Mouse (Mus musculus) urinary bladder, postnatal 14 days (tissue): ENCODE measurements at regions not wholly inside any gene's neighbourhood (a gene's known extent, or its start where the extent isn't known, plus 50 kb on each side); places are given as distances from the start of the nearest gene placed in this dataset.

Source experiments
- DNase-seq: peaks from one replicate; pipeline ENCODE4 v3.0.0; 2021; ENCODE audit warnings: low spot score

DNA sequence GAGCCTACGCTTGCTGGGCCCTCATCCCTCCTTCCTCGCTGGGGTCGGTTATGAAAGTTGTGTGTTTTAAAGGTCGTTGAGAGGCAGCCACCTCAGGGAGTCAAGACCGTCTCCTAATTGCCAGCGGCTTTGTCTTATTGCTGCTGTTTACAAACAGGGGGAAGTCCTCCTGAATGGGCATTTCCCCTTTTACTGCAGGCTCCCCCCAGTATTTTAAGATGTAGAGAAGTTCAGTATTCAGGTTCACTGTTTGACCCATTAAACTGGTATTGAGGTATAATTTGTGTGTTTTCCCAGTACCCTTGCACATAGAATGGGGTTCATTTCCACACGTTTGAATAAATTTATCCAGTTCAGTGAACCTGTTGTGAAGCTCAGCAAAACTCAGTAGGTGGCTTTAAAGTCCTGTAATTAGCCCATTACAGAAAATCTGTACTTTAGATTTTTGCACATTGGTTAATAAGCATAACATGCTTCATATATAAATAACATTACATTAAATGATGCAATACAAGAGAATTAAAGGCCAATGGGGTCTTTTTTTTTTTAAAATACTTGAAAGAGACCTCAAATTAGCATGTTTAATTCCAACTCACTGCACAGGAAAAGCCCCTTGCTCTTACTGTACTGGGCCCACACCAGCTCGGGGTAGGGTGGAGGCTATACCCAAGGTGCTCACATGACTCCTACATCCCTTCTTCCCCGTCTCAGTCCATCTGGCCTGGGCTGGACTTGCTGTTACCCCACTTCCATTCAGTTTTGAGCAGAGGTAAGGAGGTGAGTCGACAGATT is 63.7 kb downstream of the Nkx2-1 start:
- no peak for DNase-seq

DNA sequence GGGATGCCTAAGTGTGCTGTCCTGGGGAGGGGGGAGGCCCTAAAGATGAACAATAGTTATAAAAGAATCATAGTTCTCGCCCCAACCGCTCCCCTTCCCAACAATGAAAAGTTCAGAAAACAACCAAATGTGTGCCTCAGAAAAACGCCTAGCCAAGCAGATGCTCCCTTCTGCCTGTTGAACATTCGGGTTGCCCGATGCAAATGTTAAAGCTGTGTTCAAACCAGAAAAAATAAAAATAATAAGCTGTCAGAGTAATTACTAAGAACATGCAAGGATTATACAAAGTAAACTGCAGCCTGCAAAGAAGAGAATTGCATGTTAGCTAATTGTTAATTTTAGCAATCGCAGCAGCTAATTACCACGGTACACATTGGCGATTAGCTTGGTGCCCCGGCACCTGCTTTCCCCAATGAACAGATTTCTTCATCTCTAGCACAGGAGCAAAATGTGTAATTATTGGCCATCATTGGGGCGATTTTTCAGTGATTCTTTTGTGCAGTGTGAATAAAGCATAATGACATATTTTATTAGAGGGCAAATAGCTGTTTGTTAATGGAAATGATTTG is 65.7 kb downstream of the Nkx2-1 start:
- DNase-seq, result no peak

DNA sequence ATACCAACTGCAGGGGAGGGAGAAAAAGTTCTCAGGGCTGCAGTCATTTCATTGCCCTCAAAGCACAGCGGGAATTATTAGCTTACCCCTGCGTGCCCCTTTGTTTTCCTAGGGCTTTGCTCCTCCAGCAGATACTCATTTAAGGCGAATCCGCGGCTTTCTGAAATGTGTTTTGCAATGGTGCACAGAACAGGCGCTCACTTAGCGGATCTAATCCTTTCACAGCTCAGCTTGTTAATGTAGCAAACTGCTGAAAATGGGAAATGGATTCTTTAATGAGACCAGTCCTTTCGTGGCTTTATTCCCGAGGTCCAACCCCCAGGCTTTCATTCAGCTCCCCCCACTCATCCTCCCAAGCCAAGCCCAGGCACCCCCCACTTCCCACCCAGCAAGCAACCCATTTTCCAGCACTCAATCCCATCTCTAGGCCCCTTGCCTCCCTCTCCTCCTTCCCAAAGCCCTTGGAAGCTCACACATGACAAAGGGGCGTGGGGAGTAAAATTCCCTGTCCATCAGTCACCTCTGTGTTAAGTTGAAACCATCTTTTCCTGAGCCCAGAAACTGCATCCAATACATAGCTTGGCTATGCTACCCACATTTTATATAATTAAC is 77.1 kb downstream of the Nkx2-1 start:
- DNase-seq, result no peak

DNA sequence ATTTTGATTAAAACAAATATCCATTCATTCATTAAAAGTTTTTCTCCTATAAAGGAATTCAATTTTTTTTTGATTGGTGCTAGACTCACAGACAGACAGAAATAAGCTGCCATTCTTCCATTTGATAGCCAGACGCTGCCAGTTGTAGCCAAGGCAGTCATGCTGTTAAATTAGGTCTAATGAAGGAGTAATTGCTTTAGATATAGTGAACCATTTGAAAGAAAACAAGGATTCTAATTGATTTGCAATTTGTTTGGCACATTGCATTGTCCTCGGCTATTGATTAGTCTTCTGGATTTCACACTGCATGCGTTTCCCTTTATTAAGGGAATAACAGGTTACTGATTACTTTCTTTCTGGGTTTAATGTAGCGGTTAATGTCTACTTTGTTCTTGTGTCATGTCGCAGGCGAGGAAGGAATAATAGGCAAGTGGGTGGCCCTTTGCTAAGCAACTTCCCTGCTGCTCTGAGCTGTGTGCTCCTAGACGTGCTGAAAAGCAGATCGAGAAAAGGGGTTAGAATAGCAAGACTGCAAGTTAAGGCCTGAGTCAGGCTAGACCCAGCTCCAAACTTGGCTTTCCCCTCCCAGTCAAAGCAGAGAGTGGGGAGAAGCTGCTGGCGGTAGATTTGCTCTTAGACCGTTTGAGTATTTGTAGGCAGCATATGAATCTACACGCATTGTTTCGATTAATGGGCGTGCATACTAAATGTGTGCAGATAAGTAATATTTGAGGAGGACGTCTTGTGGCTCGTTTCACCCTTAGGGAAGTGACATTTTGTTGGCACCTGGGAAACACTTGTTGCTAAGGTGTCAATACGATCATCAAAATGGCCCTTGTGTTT is 77.8 kb downstream of the Nkx2-1 start:
- no peak for DNase-seq

DNA sequence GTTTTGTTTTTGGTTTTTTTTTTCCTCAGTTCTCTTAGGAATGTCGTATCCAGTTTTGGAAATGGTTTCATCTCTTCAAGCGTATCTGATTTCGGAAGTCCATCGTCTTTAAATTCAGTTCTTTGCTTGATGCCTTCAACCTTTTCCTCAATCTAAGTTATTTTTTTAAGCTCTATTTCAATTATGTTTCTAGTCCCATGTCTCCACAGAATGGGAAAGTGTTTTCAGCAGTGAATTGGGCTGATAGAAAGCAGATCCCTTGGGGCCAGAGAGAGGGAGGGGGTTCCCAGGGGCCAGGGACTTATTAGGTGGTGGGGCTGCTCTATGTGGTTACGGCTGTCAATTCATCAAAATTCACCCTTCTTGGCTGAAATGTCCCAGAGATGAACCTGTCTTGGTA is 78.8 kb downstream of the Nkx2-1 start:
- no peak for DNase-seq

DNA sequence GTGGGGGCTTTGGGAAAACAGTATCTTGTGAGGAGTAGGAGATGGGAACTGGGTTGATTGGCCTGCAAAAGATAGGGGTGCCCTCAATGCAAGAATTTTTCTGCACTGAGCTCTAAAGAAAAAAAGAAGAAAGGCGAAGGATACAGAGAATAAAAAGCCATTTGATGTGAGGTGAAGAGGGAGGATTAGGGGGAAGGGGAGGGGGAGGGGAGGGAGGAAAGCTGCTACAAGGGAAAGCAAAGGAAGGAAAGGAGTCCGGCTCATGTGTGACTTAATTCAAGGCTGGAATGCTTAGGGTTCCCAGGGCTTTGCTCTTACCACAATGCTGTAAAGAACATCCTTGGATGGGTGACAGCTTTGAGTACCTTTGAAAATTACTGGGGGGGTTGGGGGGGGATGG is 79.4 kb downstream of the Nkx2-1 start:
- DNase-seq, result no peak

DNA sequence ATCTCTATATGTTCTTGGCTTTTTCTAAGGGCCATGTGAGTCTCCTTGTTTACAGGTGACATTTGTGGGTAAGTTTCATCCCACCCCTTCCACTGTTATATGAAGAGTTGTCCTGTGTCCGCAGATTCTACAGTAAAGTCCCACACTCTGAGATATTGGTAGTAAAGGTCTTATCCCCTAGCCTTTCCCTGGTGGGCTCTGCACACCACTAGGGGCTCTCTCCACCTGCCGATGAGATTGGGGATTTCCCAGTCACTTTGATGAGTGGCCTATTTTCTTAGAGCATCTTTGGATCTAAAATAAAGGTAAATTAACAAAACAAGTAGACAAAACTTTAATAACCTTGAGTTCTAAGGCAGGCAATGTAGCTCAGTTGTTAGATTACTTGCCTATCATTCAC is 86.4 kb downstream of the Nkx2-1 start:
- no peak for DNase-seq

DNA sequence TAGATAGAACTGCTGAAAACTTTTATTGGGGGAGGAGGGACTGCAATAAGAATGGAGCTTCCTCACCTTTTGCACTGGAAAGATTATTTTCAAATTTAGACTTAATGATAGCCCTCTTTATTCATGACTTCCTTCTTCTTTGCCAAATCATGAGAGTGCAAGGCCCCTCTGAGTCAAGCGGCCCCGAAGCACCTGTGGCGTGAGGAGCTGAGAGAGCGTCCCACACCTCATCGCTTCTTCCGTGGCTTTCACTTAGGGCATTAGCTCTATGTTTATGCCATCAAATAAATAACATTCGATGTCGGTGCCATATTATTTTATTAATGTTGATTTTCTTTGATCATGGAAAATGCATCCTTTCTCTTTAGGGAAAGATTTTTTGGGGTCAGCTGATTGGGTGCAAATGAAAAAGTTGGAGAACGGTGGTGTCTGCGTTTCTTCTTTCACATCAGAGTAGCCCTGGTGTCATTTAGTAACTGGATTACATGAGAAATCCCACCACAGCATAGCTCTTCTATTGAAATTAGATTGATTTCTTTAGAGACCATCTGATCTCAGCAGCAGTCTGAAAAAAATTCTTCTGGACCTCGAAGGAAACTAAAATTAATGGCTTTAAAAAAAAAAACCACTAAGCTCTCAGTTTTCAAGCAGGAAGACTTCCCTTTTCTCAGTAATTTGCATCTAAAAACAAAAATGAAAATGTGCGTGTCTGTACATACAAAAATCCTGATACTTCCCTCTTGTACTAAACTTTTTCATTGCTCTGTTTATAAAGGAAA is 87.7 kb downstream of the Nkx2-1 start:
- no peak for DNase-seq

DNA sequence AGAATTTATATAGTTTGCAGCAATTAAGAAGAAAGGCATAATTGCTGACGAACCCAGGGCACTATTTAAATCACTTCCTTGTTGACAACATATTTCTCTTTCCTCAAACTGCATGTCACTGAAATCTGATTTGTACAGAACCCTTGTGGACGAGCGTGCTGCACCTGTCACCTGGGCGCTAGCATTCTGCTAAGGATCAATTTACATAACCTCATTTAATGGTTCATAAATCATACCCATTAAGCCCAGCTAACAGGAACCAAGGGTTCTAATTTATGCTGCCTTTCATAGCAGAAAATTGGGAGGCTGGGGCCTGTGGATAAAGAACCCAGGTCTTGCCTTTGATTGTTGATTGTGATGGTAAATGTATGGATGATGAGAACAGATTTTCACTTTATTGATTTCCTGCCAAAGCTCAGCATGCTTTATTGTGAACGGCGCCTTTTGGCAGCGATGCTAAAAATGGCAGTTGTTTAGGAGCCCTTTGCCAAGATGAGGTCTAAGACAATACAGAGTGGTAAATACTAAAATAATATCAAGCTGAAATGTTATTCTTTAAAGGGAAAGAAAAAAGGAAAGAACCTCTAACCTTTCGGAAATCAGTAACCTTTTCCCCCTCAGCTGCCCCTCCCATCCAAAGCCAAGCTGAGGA is 95.4 kb downstream of the Nkx2-1 start:
- DNase-seq, result no peak

DNA sequence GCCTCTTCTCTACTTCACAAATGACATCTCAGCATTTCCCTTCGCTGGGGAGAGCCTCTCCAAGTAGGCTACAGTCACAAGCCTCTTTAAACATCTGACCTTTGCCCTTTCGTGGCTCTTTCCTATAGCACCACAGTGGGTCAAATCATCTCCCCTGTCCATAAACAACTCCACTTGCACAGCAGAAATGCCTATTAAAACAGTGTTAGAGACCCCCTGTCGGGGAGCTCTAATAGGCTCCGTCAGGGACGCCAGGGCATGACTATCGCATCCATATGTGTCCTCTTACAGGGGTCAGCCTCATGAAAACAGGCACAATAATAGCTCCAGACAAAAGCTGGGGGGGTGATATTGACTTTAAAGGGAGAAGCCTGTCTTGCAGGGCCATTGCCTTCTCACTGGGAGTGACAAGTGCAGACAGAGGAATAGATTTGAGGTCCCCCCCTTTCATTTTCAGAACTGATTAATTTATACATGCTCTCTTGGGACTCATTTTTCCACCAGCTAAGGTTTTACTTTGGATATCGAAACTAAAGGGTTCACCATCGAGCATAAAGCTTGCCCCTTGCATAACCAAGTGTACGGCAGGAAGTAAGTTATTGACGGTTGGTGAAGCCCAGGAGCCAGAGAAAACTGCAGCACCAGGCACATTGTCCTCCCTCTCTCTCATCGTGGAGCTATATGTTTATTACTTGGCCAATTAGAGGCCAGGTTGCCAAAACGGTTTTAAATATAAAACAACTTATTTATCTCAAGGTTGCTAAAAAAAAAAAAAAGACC is 94.6 kb upstream of the Mbip start:
- DNase-seq, result no peak

DNA sequence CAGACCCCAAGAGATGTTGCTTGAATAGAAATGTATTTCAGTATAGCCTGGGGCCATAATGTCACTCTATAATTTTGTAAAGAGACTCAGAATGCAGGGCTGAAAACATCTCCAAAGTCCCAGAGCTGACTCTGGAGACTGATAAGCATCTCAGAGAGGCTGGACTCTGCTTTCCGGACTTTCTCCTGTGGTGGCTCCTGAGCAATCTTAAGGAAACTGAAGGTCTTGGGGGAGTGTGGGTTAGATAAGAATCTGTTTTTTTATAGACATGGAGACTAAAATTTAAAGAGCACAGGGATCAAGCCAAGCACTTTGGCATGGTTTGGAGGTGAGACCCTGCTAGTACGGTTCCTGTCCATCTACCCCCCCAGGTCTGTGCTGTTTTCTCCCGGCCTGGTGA is 92.7 kb upstream of the Mbip start:
- DNase-seq, result no peak

DNA sequence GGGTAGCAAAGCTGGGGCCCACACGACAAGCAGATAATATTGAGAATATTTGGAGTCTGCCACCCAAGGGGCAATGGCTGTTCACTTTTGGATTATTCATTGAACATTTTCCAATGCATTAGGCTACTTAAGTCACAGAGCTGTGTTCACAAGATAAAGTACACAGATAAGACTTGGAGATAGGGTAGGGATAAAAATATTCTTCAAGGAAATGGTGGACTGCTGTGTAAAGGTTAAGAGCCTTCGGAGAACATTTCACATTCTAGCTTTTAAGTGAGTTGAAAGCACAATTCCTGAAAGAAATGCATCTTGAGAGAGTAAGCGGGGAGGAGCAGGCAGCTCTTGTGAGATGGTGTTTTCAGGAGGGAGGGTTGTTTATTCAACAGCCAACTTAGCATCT is 92.3 kb upstream of the Mbip start:
- no peak for DNase-seq

DNA sequence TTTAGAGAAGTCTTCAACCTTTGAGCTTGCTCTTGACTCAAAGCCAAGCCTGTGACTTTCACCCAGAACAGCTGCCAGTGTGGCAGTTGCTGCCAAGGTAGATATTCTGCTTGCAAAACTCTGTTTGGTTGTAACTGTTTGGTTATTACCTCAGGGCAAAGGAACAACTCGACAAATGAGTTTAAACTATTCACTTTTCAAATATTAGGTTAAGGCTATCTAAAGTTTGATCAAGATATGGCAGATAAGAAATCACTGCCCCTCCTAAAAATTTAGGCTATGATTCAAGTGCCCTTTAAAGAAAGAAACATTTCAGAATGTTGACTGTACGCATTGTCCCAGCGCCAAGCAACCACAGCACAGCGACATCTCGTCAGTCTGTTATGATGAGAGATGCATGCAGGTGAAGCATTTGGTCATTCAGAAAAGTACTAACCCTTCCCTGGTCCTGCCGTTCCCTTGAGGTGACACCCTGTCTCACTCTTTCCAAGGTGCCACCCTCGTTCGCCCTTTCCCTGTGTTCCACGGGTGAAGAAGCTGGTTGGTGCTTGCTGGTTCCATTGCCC is 81.1 kb upstream of the Mbip start:
- DNase-seq, result peak; percentile 30

DNA sequence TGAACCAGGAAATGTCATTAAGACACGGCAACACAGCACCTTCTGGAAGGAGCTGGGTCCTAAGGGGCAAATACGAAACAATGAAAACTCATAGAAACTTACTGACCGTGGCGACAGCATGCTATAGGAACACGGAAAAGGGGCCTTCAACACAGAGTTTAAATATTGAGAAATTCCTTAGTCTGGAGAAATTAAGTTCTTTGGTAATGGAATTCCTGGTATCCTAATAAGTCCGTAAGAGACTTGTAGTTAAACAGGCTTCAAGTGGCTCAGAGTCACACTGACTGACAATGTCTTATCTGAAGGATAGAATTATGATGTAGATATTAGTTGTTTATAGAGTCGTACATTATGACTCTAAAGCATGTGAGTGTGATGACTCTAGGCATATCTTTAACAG is 70.4 kb upstream of the Mbip start:
- no peak for DNase-seq

DNA sequence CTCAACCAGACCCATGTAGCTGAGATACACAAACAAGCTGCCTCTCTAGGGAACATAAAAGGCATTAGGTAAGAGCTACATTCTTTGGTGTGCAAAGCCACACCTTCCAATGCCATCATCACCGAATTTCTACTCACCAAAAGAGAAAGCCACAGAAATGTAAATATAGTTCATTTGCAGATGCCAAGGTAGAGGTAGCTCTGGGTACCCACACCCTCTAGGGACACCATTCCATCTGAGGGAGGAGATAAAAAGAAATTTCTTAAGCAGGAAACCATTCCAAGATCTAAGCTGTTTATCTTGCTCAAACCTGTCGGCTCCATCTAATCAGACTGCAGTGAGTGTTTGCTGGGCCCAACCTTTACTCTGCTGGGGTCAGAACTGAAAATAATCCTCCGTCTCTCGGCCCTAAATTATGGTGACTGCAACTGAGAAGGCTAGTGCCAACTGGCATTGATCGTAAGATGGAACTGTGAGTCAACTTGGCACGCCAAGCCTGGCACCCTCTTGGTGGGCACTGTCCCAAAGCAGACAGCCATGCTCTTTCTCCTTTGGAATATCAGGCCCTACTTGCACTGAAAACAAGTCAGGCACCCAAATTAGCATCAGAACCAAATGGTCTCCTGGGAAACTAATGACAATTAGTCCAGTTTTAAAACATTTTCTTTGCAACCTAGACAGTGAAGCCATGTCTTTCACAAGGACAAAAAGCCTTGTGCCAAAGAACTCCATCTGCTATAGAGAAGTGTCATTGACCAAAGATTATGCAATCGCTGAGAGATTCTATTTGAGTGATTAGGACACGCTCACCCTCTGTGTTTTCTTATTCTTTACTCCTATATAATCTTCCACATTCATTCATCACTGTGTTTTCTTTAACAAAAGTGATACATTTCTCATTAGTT is 69.4 kb upstream of the Mbip start:
- peak; percentile 30 for DNase-seq

DNA sequence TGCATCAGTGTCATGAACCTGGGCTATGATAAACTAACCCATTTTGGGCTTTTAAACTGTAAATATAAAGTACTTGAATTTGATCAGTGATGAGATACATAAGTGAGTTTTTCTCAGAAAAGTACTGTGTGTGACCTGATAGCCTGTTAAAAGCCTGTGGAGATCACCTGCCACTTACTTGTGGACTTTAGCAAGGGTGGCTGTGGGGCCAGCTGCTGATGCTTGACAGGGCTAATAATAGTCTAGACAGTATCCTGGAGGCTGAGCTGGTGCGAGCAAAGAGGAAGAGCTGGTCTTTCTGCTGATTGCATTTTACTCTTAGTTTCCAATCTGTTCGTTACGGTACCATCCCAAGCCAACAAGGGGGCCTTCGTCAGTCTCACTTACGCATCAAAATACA is 60.0 kb upstream of the Mbip start:
- DNase-seq, result no peak

DNA sequence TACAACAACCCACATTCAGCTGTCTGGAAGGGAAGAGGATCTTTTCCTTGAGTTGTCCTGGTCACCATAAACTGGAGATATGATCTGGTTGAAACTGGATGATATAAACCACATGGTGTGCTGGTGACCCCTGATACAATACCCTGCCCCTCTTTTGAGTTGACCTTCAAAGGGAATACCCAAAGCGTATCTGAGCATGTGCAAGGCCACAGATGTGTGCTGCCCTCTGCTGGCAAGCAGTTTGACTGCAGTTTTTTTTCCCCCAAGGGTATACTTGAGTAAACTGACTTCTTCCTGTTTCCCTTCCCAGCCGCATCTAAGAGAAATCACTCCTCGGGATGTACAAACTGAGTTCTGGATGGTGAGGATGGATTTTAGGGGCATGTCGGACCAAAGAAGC is 59.1 kb upstream of the Mbip start:
- peak; percentile 49 for DNase-seq

DNA sequence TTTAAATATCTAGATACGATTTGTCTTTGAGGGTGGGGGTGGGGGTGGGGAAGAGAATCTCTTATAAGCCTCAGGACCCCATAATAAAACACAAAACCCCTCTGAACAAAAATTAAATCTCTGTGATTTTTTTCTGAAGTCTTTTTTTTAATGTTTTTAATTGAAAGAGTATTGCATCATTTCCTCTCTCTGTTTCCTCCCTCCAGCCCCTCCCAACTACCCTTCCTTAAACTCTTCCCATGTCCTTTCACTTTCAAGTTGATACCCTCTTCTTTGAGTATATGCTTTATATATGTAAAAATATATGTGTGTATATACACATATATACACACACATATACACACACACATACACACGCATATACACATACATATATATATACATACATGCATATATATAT is 58.6 kb upstream of the Mbip start:
- DNase-seq, result no peak

DNA sequence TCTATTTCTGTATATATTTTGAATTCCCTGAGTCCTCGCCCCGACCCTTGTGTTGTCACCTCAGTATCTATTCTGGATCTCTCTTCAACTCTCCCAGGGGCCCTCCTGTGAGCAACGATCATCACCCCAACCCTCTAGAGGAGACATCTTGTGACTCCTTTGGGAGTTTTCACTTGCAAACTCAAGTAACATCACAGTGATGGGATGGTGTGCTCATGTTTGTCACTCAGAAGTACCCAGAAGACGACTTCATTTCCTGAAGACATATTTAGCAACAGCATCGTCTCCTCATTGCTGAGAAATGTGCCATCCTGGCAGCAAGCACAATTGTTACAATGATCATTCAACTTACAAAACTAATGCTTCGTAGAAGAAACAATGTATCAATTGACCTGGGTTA is 57.9 kb upstream of the Mbip start:
- DNase-seq, result no peak
